Mouse (Mus musculus) megakaryocyte-erythroid progenitor cell, adult 5-6 weeks (primary cell): ENCODE measurements around the gene Ehbp1. TPM values are rescaled to one million over a fixed set of nuclear protein-coding genes. Genes with fewer than 3 reads are reported as not detected.

Experiments
- ATAC-seq: replicated peaks from 2 replicates; pipeline ENCODE4 v1.8.0; 2016; ENCODE audit warnings: mild to moderate bottlenecking, inconsistent platforms; ENCODE audit not compliant: severe bottlenecking, poor library complexity, low FRiP score, low TSS enrichment
- total RNA-seq, 2 experiments: library from RNA; stranded (forward) in 1 of 2; stranded (reverse) in 1 of 2; fragments of 200-1000, 215-1000 nt in 1 of 2; fragments of >200 nt in 1 of 2; fragmentation: Nextera tagmentation in 1 of 2; gene quantifications; 2 replicates each; pipeline ENCODE4 v1.2.3; 2014 to 2017

Gene Ehbp1
- total RNA-seq (2014; fragmentation: Nextera tagmentation) (11.1 and 20.0 TPM in 2 replicates), total RNA-seq (2017) (10.0 and 10.1 TPM in 2 replicates)

GRCm38 (mm10) chr11:22342242-22343207 is at the start of gene Ehbp1:
TSS of gene Ehbp1 (minus strand) at chr11:22342292.
- no peak for ATAC-seq

- no peak for ATAC-seq
These were observed 45.5 kb upstream of the Ehbp1 start for GRCm38 (mm10) chr11:22387472-22388098.

GRCm38 (mm10) chr11:22383532-22383931 is 41.4 kb upstream of the Ehbp1 start:
- no peak for ATAC-seq

GRCm38 (mm10) chr11:22374811-22375210 is 32.7 kb upstream of the Ehbp1 start:
- ATAC-seq: no peak

- no peak for ATAC-seq
These were observed 31.2 kb upstream of the Ehbp1 start for GRCm38 (mm10) chr11:22373290-22373674.

- no peak for ATAC-seq
These were observed 30.7 kb upstream of the Ehbp1 start for GRCm38 (mm10) chr11:22372609-22373289.

GRCm38 (mm10) chr11:22369841-22370240 is 27.7 kb upstream of the Ehbp1 start:
- ATAC-seq: no peak

- ATAC-seq: no peak
These were observed 26.5 kb upstream of the Ehbp1 start for GRCm38 (mm10) chr11:22368621-22369020.

GRCm38 (mm10) chr11:22366486-22366885 is 24.4 kb upstream of the Ehbp1 start:
- no peak for ATAC-seq

- ATAC-seq: no peak
These were observed 12.0 kb upstream of the Ehbp1 start for GRCm38 (mm10) chr11:22353962-22354621.

- ATAC-seq: no peak
These were observed 7.9 kb upstream of the Ehbp1 start for GRCm38 (mm10) chr11:22349945-22350344.

GRCm38 (mm10) chr11:22348536-22348910 is 6.4 kb upstream of the Ehbp1 start:
- ATAC-seq: no peak

GRCm38 (mm10) chr11:22347651-22348535 is 5.8 kb upstream of the Ehbp1 start:
- ATAC-seq: no peak

GRCm38 (mm10) chr11:22327302-22327910 is 14.7 kb downstream of the Ehbp1 start:
- no peak for ATAC-seq

- no peak for ATAC-seq
These were observed 24.2 kb downstream of the Ehbp1 start for GRCm38 (mm10) chr11:22317824-22318411.

GRCm38 (mm10) chr11:22315801-22316200 is 26.3 kb downstream of the Ehbp1 start:
- no peak for ATAC-seq

GRCm38 (mm10) chr11:22301164-22301563 is 40.9 kb downstream of the Ehbp1 start:
- ATAC-seq: no peak

- no peak for ATAC-seq
These were observed 52.9 kb downstream of the Ehbp1 start for GRCm38 (mm10) chr11:22289164-22289563.
